Comparison of ENCODE assay signal across 25 mouse cellular contexts in genomic region chr10:7025028-7025427, GRCm38 (mm10). TPM values are rescaled to one million over a fixed set of nuclear protein-coding genes. Genes with fewer than 3 reads are reported as not detected.
DNase-seq lines count a peak whose midpoint lies in the region; ATAC-seq and TF ChIP-seq lines count a peak whose summit lies in the region.
"Had no signal": no experiment of that assay in that cellular context is flagged by ENCODE, and none has a peak within 500 bp of the region (broad histone marks: within the 10 kb centered on the region; RNA-seq: fewer than 3 reads in every experiment).

No protein-coding gene starts in this region.

- POLR2A ChIA-PET in Patski (lab: Charles Lee) = interaction anchor here (0.9 kb wide), 1 partner anchor 28 kb away, joined by 3 read pairs; no protein-coding TSS in a partner anchor

- ATAC-seq in Patski = peak; percentile 92
- ATAC-seq: activated CD4-positive, CD25-positive, alpha-beta regulatory T cell, adult 4 months; CD4-positive, CD25-positive, alpha-beta regulatory T cell, adult 4 months had no signal

- TF ChIP-seq CTCF in Patski (IDR thresholded peaks at IDR 0.05) = peak; percentile 31

- CTCF ChIA-PET in Patski (lab: Charles Lee) = no interaction called here

- in situ Hi-C loops in Patski (cut with MboI; ENCODE audit: low pct_unique_long_range_greater_than_20kb) = no loop called here

- DNase-seq in 3T3-L1 (ENCODE audit: low read depth, low spot score) (peak; percentile 61), Patski (ENCODE audit: low read depth, low spot score) (no peak)
- peak; percentile 43 for DNase-seq in Muller cell, postnatal 12 days (ENCODE audit: inconsistent ontology term)
- no peak for DNase-seq in testis, postnatal 14 days (ENCODE audit: low spot score)
- DNase-seq in left cerebral cortex, postnatal 10 days (ENCODE audit: extremely low spot score in 1 of 2, low spot score in 2 of 2) = no peak
- no peak for DNase-seq in embryo, embryonic 10.5 days (ENCODE audit: low spot score)
- DNase-seq: adrenal gland, adult 2 months; adrenal gland, adult 8-10 months; adrenal gland, postnatal 10 days; adrenal gland, postnatal 14 days; adrenal gland, postnatal 25 days; adrenal gland, postnatal 36 days; B cell, adult 2 months; cerebellum, adult 11 months; cerebellum, adult 11-12 months; cerebellum, adult 18-20 months; cerebellum, adult 2 months; cerebellum, adult 8-10 months; cerebellum, adult 9-10 months had no signal

- no peaks in the 10 kb centered on the region for H3K27me3 ChIP-seq in Patski
- H3K27me3 ChIP-seq: CH12.LX had no signal

- intact Hi-C loops in left cerebral cortex, postnatal 10 days (cut with DNase I) = no loop called here

RNA-seq across cellular contexts. Expression of gene Ipcef1, which starts 27.2 kb away (rescaled TPM):
- polyA plus RNA-seq in Patski (2021) = not detected
- 10 to 100 TPM; 71.8 to 72.0 TPM for total RNA-seq in left cerebral cortex, postnatal 10 days (2021)
- total RNA-seq: MEL had no signal
- polyA plus RNA-seq: C2C12, G1E had no signal

Comparison
In these comparisons a context has a peak if more than half of its experiments do, and no peak if none do; other contexts are left out.
1. DNase-seq: peak in 3T3-L1 (single experiment) and Muller cell, postnatal 12 days (single experiment); none in Patski (single experiment), testis, postnatal 14 days (single experiment), left cerebral cortex, postnatal 10 days (0 of 2) and embryo, embryonic 10.5 days (single experiment).